Mouse (Mus musculus) T-helper 1 cell (primary cell): ENCODE measurements around the gene Il23a.
"Not testable (repeated sequence)": the region's sequence is repeated elsewhere in the genome, so short reads cannot be mapped to it uniquely, and the experiment has no call there.

ENCODE experiments used
- in situ Hi-C: fragments of 300-600 bp; cut with MboI, MseI; formaldehyde crosslinking; loops from one replicate; pipeline ENCODE4 v1.15.1; 2025; ENCODE audit warnings: high pct_unique_total_duplicates

Gene Il23a

GRCm38 (mm10) chr10:128309654-128310053 is 11.1 kb upstream of the Il23a start:
- in situ Hi-C loops, result no loop called here

GRCm38 (mm10) chr10:128303126-128304021 is 4.8 kb upstream of the Il23a start, which contains the start of gene Pan2:
Pan2 (plus strand) TSS chr10:128303335.
- in situ Hi-C loops, result no loop called here

GRCm38 (mm10) chr10:128302785-128303125 is 4.2 kb upstream of the Il23a start:
- in situ Hi-C loops, result no loop called here

GRCm38 (mm10) chr10:128302357-128302756 is 3.8 kb upstream of the Il23a start:
- in situ Hi-C loops, result no loop called here

- in situ Hi-C loops, result no loop called here
Observed at GRCm38 (mm10) chr10:128298243-128298642, 309 bp downstream of the Il23a start.

GRCm38 (mm10) chr10:128297622-128298021 is 930 bp downstream of the Il23a start:
- in situ Hi-C loops, result no loop called here

GRCm38 (mm10) chr10:128297221-128297620 is 1.3 kb downstream of the Il23a start:
- in situ Hi-C loops, result no loop called here

- in situ Hi-C loops, result no loop called here
Observed at GRCm38 (mm10) chr10:128296370-128297090, 2.0 kb downstream of the Il23a start.

GRCm38 (mm10) chr10:128290594-128290993 is 8.0 kb downstream of the Il23a start:
- in situ Hi-C loops, result not testable (repeated sequence)

GRCm38 (mm10) chr10:128283604-128284579 is 14.7 kb downstream of the Il23a start:
- in situ Hi-C loops, result no loop called here

- in situ Hi-C loops, result no loop called here
Observed at GRCm38 (mm10) chr10:128282886-128283450, 15.6 kb downstream of the Il23a start.

GRCm38 (mm10) chr10:128281682-128282081 is 16.9 kb downstream of the Il23a start:
- in situ Hi-C loops, result no loop called here

GRCm38 (mm10) chr10:128280943-128281342 is 17.6 kb downstream of the Il23a start:
- in situ Hi-C loops, result no loop called here

- in situ Hi-C loops, result no loop called here
Observed at GRCm38 (mm10) chr10:128278158-128278557, 20.4 kb downstream of the Il23a start.

- in situ Hi-C loops, result not testable (repeated sequence)
Observed at GRCm38 (mm10) chr10:128275374-128275773, 23.2 kb downstream of the Il23a start.

GRCm38 (mm10) chr10:128272819-128273439 is 25.6 kb downstream of the Il23a start:
- in situ Hi-C loops, result not testable (repeated sequence)

GRCm38 (mm10) chr10:128271883-128272282 is 26.7 kb downstream of the Il23a start:
- in situ Hi-C loops, result no loop called here

- in situ Hi-C loops, result no loop called here
Observed at GRCm38 (mm10) chr10:128270866-128271265, 27.7 kb downstream of the Il23a start.

- in situ Hi-C loops, result no loop called here
Observed at GRCm38 (mm10) chr10:128270287-128270841, 28.2 kb downstream of the Il23a start, which contains the start of gene Stat2. Stat2 (plus strand) TSS chr10:128270559.

GRCm38 (mm10) chr10:128269206-128269910 is 29.2 kb downstream of the Il23a start:
- in situ Hi-C loops, result no loop called here
